Comparison of ENCODE assay signal across 8 mouse cellular contexts in the genomic region with DNA sequence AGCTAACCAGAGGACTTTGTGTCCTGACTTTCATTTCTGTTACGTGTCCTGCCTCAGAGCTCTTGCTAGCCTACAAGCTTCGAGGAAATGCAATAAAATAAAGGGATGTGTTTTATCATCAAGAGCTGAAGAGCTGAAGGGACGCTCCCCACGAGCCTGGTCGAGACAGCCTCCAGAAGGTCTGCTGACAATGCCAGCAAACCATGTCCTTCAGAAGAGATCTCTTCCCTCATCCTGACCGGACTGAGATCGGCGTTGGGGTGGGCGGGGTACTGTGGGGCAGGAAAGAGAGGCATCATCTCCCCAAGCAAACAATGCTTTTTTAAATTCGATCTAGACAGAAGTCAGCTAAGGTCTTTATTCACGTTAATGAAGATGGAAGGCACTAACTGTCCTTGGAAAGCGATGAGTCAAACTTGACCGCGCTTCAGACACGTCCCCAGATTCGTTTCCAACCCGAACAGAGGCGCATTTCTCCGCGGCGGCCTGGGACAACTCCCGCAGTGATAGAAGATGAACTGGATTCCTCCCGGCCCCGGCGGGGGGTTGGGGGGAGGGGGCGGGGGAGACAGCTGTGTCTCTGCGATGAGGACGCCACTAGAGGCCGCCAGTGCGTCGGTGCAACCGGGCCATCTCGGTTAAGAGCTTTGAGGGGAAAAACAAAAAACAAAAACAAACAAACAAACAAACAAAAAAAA. TPM values are rescaled to one million over a fixed set of nuclear protein-coding genes. Genes with fewer than 3 reads are reported as not detected.
DNase-seq lines count a peak whose midpoint lies in the region; ATAC-seq and TF ChIP-seq lines count a peak whose summit lies in the region.

No protein-coding gene starts in this region.

- WGBS in kidney, adult 2 months: 3% methylated on average over 33 of the region's 33 CpGs
- under 1% methylated on average over 33 of the region's 33 CpGs for WGBS in liver, embryonic 11.5 days
- under 1% methylated on average over 33 of the region's 33 CpGs for WGBS in neural tube, embryonic 13.5 days

- H3K36me3 ChIP-seq in kidney, adult 2 months (ENCODE audit: control insufficient read depth, insufficient read depth, low read length): no peaks in the 10 kb centered on the region
- H3K36me3 ChIP-seq in liver, embryonic 11.5 days (ENCODE audit: control insufficient read depth, insufficient read depth, low read length): no peaks in the 10 kb centered on the region
- no peaks in the 10 kb centered on the region for H3K36me3 ChIP-seq in neural tube, embryonic 13.5 days

- H3K27me3 ChIP-seq in kidney, adult 2 months (replicated peaks; ENCODE audit: control insufficient read depth, insufficient read depth, low read length): no peaks in the 10 kb centered on the region
- H3K27me3 ChIP-seq in liver, embryonic 11.5 days (replicated peaks; ENCODE audit: control insufficient read depth, insufficient read depth, low read length): peaks cover 56% of the 10 kb centered on the region
- H3K27me3 ChIP-seq in neural tube, embryonic 13.5 days: peaks cover 63% of the 10 kb centered on the region

- TF ChIP-seq POLR2A in kidney, adult 2 months (IDR thresholded peaks at IDR 0.05; ENCODE audit: low read depth, low read length): no peak

- H3K27ac ChIP-seq in kidney, adult 2 months (ENCODE audit: insufficient read depth, low read depth, low read length): peak overlapping the region; percentile 60
- no peak overlapping the region for H3K27ac ChIP-seq in liver, embryonic 11.5 days (ENCODE audit: low read depth, low read length)
- H3K27ac ChIP-seq in neural tube, embryonic 13.5 days (replicated peaks): peak overlapping the region; percentile 33; the same call in 1 of the 2 replicates

- TF ChIP-seq CTCF in kidney, adult 2 months (conservative IDR thresholded peaks at IDR 0.05; ENCODE audit: insufficient read depth, insufficient read length, low read depth, low read length): peak; percentile 54

- DNase-seq in CD4-positive, CD25-positive, alpha-beta regulatory T cell, adult 2 months (ENCODE audit: low read depth, low spot score): peak; percentile 87
- DNase-seq in embryo, embryonic 10 days (ENCODE audit: low spot score): peak; percentile 78
- DNase-seq in heart, adult 18-20 months: peak; percentile 77 to 89
- peak; percentile 83 for DNase-seq in kidney, adult 2 months
- peak; percentile 73 for DNase-seq in liver, embryonic 11.5 days (ENCODE audit: low spot score)
- peak; percentile 65 for DNase-seq in testis, postnatal 14 days (ENCODE audit: low spot score)

- peak overlapping the region; percentile 51 for H3K4me3 ChIP-seq in kidney, adult 2 months (ENCODE audit: insufficient read depth, low read depth, low read length)
- peak overlapping the region; percentile 39 for H3K4me3 ChIP-seq in liver, embryonic 11.5 days (ENCODE audit: low read depth, low read length)
- peak overlapping the region; percentile 44 for H3K4me3 ChIP-seq in neural tube, embryonic 13.5 days

- peak overlapping the region; percentile 81 for H3K4me2 ChIP-seq in liver, embryonic 11.5 days
- H3K4me2 ChIP-seq in neural tube, embryonic 13.5 days: peak overlapping the region; percentile 86

- no peak for ATAC-seq in CD4-positive, CD25-positive, alpha-beta regulatory T cell, adult 4 months
- ATAC-seq in liver, embryonic 11.5 days (replicated peaks; ENCODE audit: low FRiP score): no peak
- peak; percentile 33 for ATAC-seq in neural tube, embryonic 13.5 days (ENCODE audit: low read depth)

- peaks cover 23% of the 10 kb centered on the region; the same call in 1 of the 2 replicates for H3K4me1 ChIP-seq in kidney, adult 2 months (ENCODE audit: control insufficient read depth, insufficient read depth, low read length)
- peaks cover 17% of the 10 kb centered on the region for H3K4me1 ChIP-seq in liver, embryonic 11.5 days (replicated peaks; ENCODE audit: control insufficient read depth, insufficient read depth, low read length)
- peaks cover 67% of the 10 kb centered on the region for H3K4me1 ChIP-seq in neural tube, embryonic 13.5 days (replicated peaks)

- no peaks in the 10 kb centered on the region for H3K9me3 ChIP-seq in liver, embryonic 11.5 days (ENCODE audit: control insufficient read depth, low read length)
- H3K9me3 ChIP-seq in neural tube, embryonic 13.5 days: no peaks in the 10 kb centered on the region

- peak overlapping the region; percentile 38; the same call in 1 of the 2 replicates for H3K9ac ChIP-seq in liver, embryonic 11.5 days (ENCODE audit: low read depth, low read length)
- H3K9ac ChIP-seq in neural tube, embryonic 13.5 days: peak overlapping the region; percentile 68

RNA-seq across cellular contexts. Expression of a gene that starts 5.2 kb away (rescaled TPM):
- not detected for polyA plus RNA-seq in CD4-positive, CD25-positive, alpha-beta regulatory T cell, adult 4 months (2017; shearing (Covaris generic))
- not detected for total RNA-seq in heart, adult 18-20 months (2021)
- polyA plus RNA-seq in kidney, adult 2 months (2012; rRNA removed): not detected in 2 replicates
- not detected in 2 replicates for polyA plus RNA-seq in liver, embryonic 11.5 days (2014; fragmentation: Nextera tagmentation; extraction: Ambion mirVana)
- not detected in 2 replicates for polyA plus RNA-seq in neural tube, embryonic 13.5 days (2015; fragmentation: Nextera tagmentation; extraction: Ambion mirVana)

RNA-seq across cellular contexts. Expression of a gene that starts 5.6 kb away (rescaled TPM):
- 10 to 100 TPM in 1 of 2 experiments, 1 to 10 TPM in 1; 6.2 to 23.8 TPM for polyA plus RNA-seq in CD4-positive, CD25-positive, alpha-beta regulatory T cell, adult 4 months (2017; shearing (Covaris generic))
- 10 to 100 TPM; 21.2 to 24.4 TPM for total RNA-seq in heart, adult 18-20 months (2021)
- 11.7 and 13.0 TPM in 2 replicates for polyA plus RNA-seq in kidney, adult 2 months (2012; rRNA removed)
- polyA plus RNA-seq in liver, embryonic 11.5 days (2014; fragmentation: Nextera tagmentation; extraction: Ambion mirVana): 0.38 and 0.42 TPM in 2 replicates
- 0.37 and 0.53 TPM in 2 replicates for polyA plus RNA-seq in neural tube, embryonic 13.5 days (2015; fragmentation: Nextera tagmentation; extraction: Ambion mirVana)

RNA-seq across cellular contexts. Expression of a gene that starts 50.8 kb away (rescaled TPM):
- under 1 TPM; 0.13 to 0.33 TPM for polyA plus RNA-seq in CD4-positive, CD25-positive, alpha-beta regulatory T cell, adult 4 months (2017; shearing (Covaris generic))
- not detected for total RNA-seq in heart, adult 18-20 months (2021)
- not detected in 2 replicates for polyA plus RNA-seq in kidney, adult 2 months (2012; rRNA removed)
- polyA plus RNA-seq in liver, embryonic 11.5 days (2014; fragmentation: Nextera tagmentation; extraction: Ambion mirVana): not detected in 2 replicates
- not detected in 2 replicates for polyA plus RNA-seq in neural tube, embryonic 13.5 days (2015; fragmentation: Nextera tagmentation; extraction: Ambion mirVana)
